23 mouse cellular contexts compared by ENCODE assay signal in the genomic region with DNA sequence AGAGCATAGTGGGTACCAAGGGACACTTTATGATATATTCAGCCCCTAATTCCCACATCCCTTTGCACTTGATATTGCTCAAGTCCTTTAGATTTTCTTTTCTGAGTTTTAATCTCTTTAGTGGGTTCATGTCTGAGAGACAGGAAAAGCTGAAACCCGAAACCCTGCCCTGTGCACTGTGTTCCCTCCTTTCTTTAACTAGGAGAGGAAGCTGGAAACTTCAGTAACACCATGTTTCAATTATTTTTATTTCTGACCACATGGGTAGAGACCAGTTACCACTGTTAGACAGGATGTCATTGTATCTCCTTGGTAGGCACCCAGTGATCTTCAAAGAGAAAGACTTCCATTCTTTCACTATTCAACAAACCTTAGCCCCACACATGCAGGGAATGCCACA.
DNase-seq lines count a peak whose midpoint lies in the region; ATAC-seq and TF ChIP-seq lines count a peak whose summit lies in the region.
"Had no signal": no experiment of that assay in that cellular context is flagged by ENCODE, and none has a peak within 500 bp of the region (broad histone marks: within the 10 kb centered on the region; RNA-seq: fewer than 3 reads in every experiment).

No protein-coding gene starts in this region.

- no peak overlapping the region for H3K4me3 ChIP-seq in embryonic facial prominence, embryonic 11.5 days (ENCODE audit: low read depth, low read length)
- H3K4me3 ChIP-seq in stomach, postnatal 0 days (ENCODE audit: low read depth, low read length), result no peak overlapping the region
- no peak overlapping the region for H3K4me3 ChIP-seq in liver, postnatal 0 days (ENCODE audit: low read depth, low read length)
- H3K4me3 ChIP-seq: embryonic facial prominence, embryonic 13.5 days; forebrain, embryonic 10.5 days; heart, embryonic 12.5 days; hindbrain, embryonic 12.5 days; intestine, embryonic 15.5 days had no signal

- no peaks in the 10 kb centered on the region; the same call in 1 of the 2 replicates for H3K4me1 ChIP-seq in embryonic facial prominence, embryonic 11.5 days (ENCODE audit: control insufficient read depth, insufficient read depth, low read length)
- no peaks in the 10 kb centered on the region for H3K4me1 ChIP-seq in stomach, postnatal 0 days (replicated peaks; ENCODE audit: control insufficient read depth, insufficient read depth)
- H3K4me1 ChIP-seq in liver, postnatal 0 days (ENCODE audit: insufficient read depth), result no peaks in the 10 kb centered on the region
- H3K4me1 ChIP-seq: heart, embryonic 12.5 days; hindbrain, embryonic 12.5 days; intestine, embryonic 15.5 days had no signal

- H3K9me3 ChIP-seq in embryonic facial prominence, embryonic 11.5 days (replicated peaks; ENCODE audit: control insufficient read depth, low read length), result no peaks in the 10 kb centered on the region
- H3K9me3 ChIP-seq in stomach, postnatal 0 days (ENCODE audit: control insufficient read depth, low read length), result no peaks in the 10 kb centered on the region
- H3K9me3 ChIP-seq in liver, postnatal 0 days (ENCODE audit: low read length), result no peaks in the 10 kb centered on the region
- H3K9me3 ChIP-seq: embryonic facial prominence, embryonic 13.5 days; forebrain, embryonic 10.5 days; heart, embryonic 12.5 days; hindbrain, embryonic 12.5 days; intestine, embryonic 15.5 days had no signal

- H3K36me3 ChIP-seq in embryonic facial prominence, embryonic 11.5 days (replicated peaks; ENCODE audit: control insufficient read depth, insufficient read depth, low read depth, low read length), result no peaks in the 10 kb centered on the region
- H3K36me3 ChIP-seq in stomach, postnatal 0 days (ENCODE audit: control insufficient read depth, insufficient read depth, low read length), result no peaks in the 10 kb centered on the region
- H3K36me3 ChIP-seq in liver, postnatal 0 days (replicated peaks; ENCODE audit: insufficient read depth, low read length), result no peaks in the 10 kb centered on the region
- H3K36me3 ChIP-seq: embryonic facial prominence, embryonic 13.5 days; forebrain, embryonic 10.5 days; heart, embryonic 12.5 days; hindbrain, embryonic 12.5 days; intestine, embryonic 15.5 days had no signal

- no peak for TF ChIP-seq EP300 in stomach, postnatal 0 days (optimal IDR thresholded peaks at IDR 0.05)
- TF ChIP-seq EP300 in liver, postnatal 0 days (IDR thresholded peaks at IDR 0.05; ENCODE audit: low read depth), result no peak

- TF ChIP-seq CTCF in stomach, postnatal 0 days (IDR thresholded peaks at IDR 0.05; ENCODE audit: low read depth), result no peak
- no peak for TF ChIP-seq CTCF in liver, postnatal 0 days (IDR thresholded peaks at IDR 0.05; ENCODE audit: low read depth)

- H3K9ac ChIP-seq in embryonic facial prominence, embryonic 11.5 days (replicated peaks; ENCODE audit: low read length), result no peak overlapping the region
- no peak overlapping the region for H3K9ac ChIP-seq in stomach, postnatal 0 days (ENCODE audit: low read length)
- H3K9ac ChIP-seq in liver, postnatal 0 days (replicated peaks), result no peak overlapping the region
- H3K9ac ChIP-seq: embryonic facial prominence, embryonic 13.5 days; heart, embryonic 12.5 days; hindbrain, embryonic 12.5 days; intestine, embryonic 15.5 days had no signal

- 35% methylated on average over 1 of the region's 1 CpGs for WGBS in embryonic facial prominence, embryonic 11.5 days
- 84% methylated on average over 1 of the region's 1 CpGs for WGBS in stomach, postnatal 0 days
- 53% methylated on average over 1 of the region's 1 CpGs for WGBS in liver, postnatal 0 days (ENCODE audit: insufficient replicate concordance)

- no peak overlapping the region for H3K4me2 ChIP-seq in embryonic facial prominence, embryonic 11.5 days (ENCODE audit: low read depth, low read length)
- no peak overlapping the region for H3K4me2 ChIP-seq in stomach, postnatal 0 days (replicated peaks; ENCODE audit: low read depth)
- H3K4me2 ChIP-seq in liver, postnatal 0 days (ENCODE audit: low read depth, low read length), result no peak overlapping the region
- H3K4me2 ChIP-seq: embryonic facial prominence, embryonic 13.5 days; heart, embryonic 12.5 days; hindbrain, embryonic 12.5 days; intestine, embryonic 15.5 days had no signal

- no peaks in the 10 kb centered on the region for H3K27me3 ChIP-seq in embryonic facial prominence, embryonic 11.5 days (ENCODE audit: control insufficient read depth, insufficient read depth, low read length)
- H3K27me3 ChIP-seq in stomach, postnatal 0 days (ENCODE audit: control insufficient read depth, insufficient read depth, low read length), result no peaks in the 10 kb centered on the region
- no peaks in the 10 kb centered on the region for H3K27me3 ChIP-seq in liver, postnatal 0 days (ENCODE audit: insufficient read depth, low read length)
- H3K27me3 ChIP-seq: CH12.LX; embryonic facial prominence, embryonic 13.5 days; heart, embryonic 12.5 days; hindbrain, embryonic 12.5 days; intestine, embryonic 15.5 days had no signal

- peak; percentile 13 for DNase-seq in embryo, embryonic 10 days (ENCODE audit: low spot score)
- DNase-seq in embryo, embryonic 9.5 days (ENCODE audit: extremely low spot score), result no peak
- DNase-seq in Muller cell, postnatal 12 days (ENCODE audit: inconsistent ontology term), result peak; percentile 65
- peak; percentile 54 for DNase-seq in embryonic facial prominence, embryonic 11.5 days (ENCODE audit: low spot score)
- DNase-seq in hindlimb bud, embryonic 11.5 days (ENCODE audit: extremely low spot score, low read depth, low spot score), result peak; percentile 20
- DNase-seq in stomach, postnatal 0 days (ENCODE audit: low spot score), result no peak
- DNase-seq in frontal cortex, postnatal 10 days (ENCODE audit: low spot score in 2 of 2), result no peak
- DNase-seq in liver, postnatal 0 days, result no peak
- DNase-seq: adrenal gland, adult 2 months; cerebellum, adult 11 months; cerebellum, adult 8-10 months; cerebellum, postnatal 14 days; gastrocnemius, postnatal 10 days; heart, postnatal 36 days; kidney, adult 18-20 months had no signal

- 0 out of 2 replicates have a peak, but pooled peaks have one; percentile 52 for ATAC-seq in embryonic facial prominence, embryonic 11.5 days (replicated peaks; ENCODE audit: insufficient number of reproducible peaks, low FRiP score, low TSS enrichment, low read depth)
- no peak for ATAC-seq in stomach, postnatal 0 days (ENCODE audit: low FRiP score, low TSS enrichment)
- ATAC-seq in liver, postnatal 0 days, result no peak
- ATAC-seq: forebrain, embryonic 14.5 days; hindbrain, postnatal 0 days; intestine, embryonic 15.5 days had no signal

- H3K27ac ChIP-seq in embryonic facial prominence, embryonic 11.5 days (replicated peaks; ENCODE audit: low read depth, low read length), result no peak overlapping the region
- H3K27ac ChIP-seq in stomach, postnatal 0 days (replicated peaks), result no peak overlapping the region
- no peak overlapping the region for H3K27ac ChIP-seq in liver, postnatal 0 days (ENCODE audit: low read depth)
- H3K27ac ChIP-seq: embryonic facial prominence, embryonic 13.5 days; forebrain, embryonic 10.5 days; hindbrain, embryonic 12.5 days; hindbrain, postnatal 0 days; intestine, embryonic 15.5 days had no signal

Comparison
In these comparisons a context has a peak if more than half of its experiments do, and no peak if none do; other contexts are left out.
1. DNase-seq: peak in embryo, embryonic 10 days (single experiment), Muller cell, postnatal 12 days (single experiment), embryonic facial prominence, embryonic 11.5 days (single experiment) and hindlimb bud, embryonic 11.5 days (single experiment); none in embryo, embryonic 9.5 days (single experiment), stomach, postnatal 0 days (single experiment), frontal cortex, postnatal 10 days (0 of 2) and liver, postnatal 0 days (single experiment).